Mouse (Mus musculus): ENCODE measurements around the gene Tagln3. TPM values are rescaled to one million over a fixed set of nuclear protein-coding genes. Genes with fewer than 3 reads are reported as not detected.

Tagln3 gene
- polyA plus RNA-seq, 1 experiment from 2014 or later, result 0.26 TPM

GRCm38 (mm10) chr16:45724742-45725102, 314 bp upstream of the Tagln3 start:
- Histone ChIP-seq H3K36me3 (ENCODE audit: control insufficient read depth, insufficient read depth) (no peaks in the 10 kb centered on the region), H3K4me2 (ENCODE audit: low read depth, low read length) (peak overlapping the region; percentile 61), H3K4me3 (ENCODE audit: low read depth, low read length) (peak overlapping the region; percentile 46), H3K27ac (ENCODE audit: low read length) (no peak overlapping the region), H3K9ac (ENCODE audit: low read depth, low read length) (no peak overlapping the region), H3K9me3 (replicated peaks; ENCODE audit: control insufficient read depth, low read length) (no peaks in the 10 kb centered on the region), H3K27me3 (ENCODE audit: control insufficient read depth, insufficient read depth, low read depth, low read length) (peaks cover 14% of the 10 kb centered on the region), H3K4me1 (ENCODE audit: control insufficient read depth, low read depth, low read length) (no peaks in the 10 kb centered on the region; the same call in 1 of the 2 replicates)
- ATAC-seq (ENCODE audit: low read depth), result no peak
- WGBS (ENCODE audit: insufficient replicate concordance), result 4% methylated on average over 10 of the region's 10 CpGs

DNA sequence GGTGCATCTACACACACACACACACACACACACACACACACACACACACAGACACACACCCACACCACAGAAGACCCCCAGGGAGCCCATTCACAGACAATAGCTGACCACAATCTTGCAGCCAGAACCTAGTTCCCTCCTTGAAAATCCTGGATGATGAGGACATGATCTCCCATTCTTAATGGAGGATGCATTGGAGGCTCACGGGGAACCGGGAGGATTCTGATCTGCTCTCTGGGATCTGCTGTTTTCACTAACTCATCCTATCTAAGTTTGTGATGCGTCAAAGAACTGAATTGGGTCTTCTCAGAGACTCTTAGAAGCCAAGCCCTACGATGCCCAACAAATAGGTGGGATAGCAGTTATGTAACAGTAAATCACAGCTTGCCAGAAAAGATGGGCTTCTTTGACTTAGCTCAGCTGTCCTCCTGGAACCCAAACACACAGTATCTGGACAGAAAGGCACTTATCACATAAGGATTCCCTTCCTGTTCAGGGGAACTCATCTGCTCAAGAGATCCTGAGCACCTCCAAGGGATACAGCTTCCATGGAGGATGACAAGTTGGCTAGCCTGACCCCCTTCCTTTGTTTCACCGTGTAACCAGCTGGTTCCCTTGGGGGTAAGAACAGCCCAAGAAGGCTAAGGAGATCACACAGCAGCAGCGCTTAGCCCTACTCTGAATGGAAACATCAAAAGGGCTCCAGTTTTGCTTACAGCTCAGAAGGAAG, 1.1 kb downstream of the Tagln3 start:
- no peaks in the 10 kb centered on the region; the same call in 1 of the 2 replicates for H3K4me1 ChIP-seq (ENCODE audit: control insufficient read depth, low read depth, low read length)
- 46% methylated on average over 6 of the region's 6 CpGs for WGBS (ENCODE audit: insufficient replicate concordance)
- H3K9me3 ChIP-seq (replicated peaks; ENCODE audit: control insufficient read depth, low read length), result no peaks in the 10 kb centered on the region
- no peak overlapping the region for H3K4me3 ChIP-seq (ENCODE audit: low read depth, low read length)
- peaks cover 14% of the 10 kb centered on the region for H3K27me3 ChIP-seq (ENCODE audit: control insufficient read depth, insufficient read depth, low read depth, low read length)
- H3K27ac ChIP-seq (ENCODE audit: low read length), result no peak overlapping the region
- no peaks in the 10 kb centered on the region for H3K36me3 ChIP-seq (ENCODE audit: control insufficient read depth, insufficient read depth)
- H3K9ac ChIP-seq (ENCODE audit: low read depth, low read length), result no peak overlapping the region
- H3K4me2 ChIP-seq (ENCODE audit: low read depth, low read length), result no peak overlapping the region
- no peak for ATAC-seq (ENCODE audit: low read depth)

GRCm38 (mm10) chr16:45722460-45722951, 1.9 kb downstream of the Tagln3 start:
- no peaks in the 10 kb centered on the region for H3K9me3 ChIP-seq (replicated peaks; ENCODE audit: control insufficient read depth, low read length)
- H3K27ac ChIP-seq (ENCODE audit: low read length), result no peak overlapping the region
- H3K4me3 ChIP-seq (ENCODE audit: low read depth, low read length), result no peak overlapping the region
- no peaks in the 10 kb centered on the region; the same call in 1 of the 2 replicates for H3K4me1 ChIP-seq (ENCODE audit: control insufficient read depth, low read depth, low read length)
- WGBS (ENCODE audit: insufficient replicate concordance), result 51% methylated on average over 3 of the region's 3 CpGs
- no peaks in the 10 kb centered on the region for H3K36me3 ChIP-seq (ENCODE audit: control insufficient read depth, insufficient read depth)
- no peak overlapping the region for H3K9ac ChIP-seq (ENCODE audit: low read depth, low read length)
- H3K27me3 ChIP-seq (ENCODE audit: control insufficient read depth, insufficient read depth, low read depth, low read length), result peaks cover 14% of the 10 kb centered on the region
- no peak for ATAC-seq (ENCODE audit: low read depth)
- no peak overlapping the region for H3K4me2 ChIP-seq (ENCODE audit: low read depth, low read length)

DNA sequence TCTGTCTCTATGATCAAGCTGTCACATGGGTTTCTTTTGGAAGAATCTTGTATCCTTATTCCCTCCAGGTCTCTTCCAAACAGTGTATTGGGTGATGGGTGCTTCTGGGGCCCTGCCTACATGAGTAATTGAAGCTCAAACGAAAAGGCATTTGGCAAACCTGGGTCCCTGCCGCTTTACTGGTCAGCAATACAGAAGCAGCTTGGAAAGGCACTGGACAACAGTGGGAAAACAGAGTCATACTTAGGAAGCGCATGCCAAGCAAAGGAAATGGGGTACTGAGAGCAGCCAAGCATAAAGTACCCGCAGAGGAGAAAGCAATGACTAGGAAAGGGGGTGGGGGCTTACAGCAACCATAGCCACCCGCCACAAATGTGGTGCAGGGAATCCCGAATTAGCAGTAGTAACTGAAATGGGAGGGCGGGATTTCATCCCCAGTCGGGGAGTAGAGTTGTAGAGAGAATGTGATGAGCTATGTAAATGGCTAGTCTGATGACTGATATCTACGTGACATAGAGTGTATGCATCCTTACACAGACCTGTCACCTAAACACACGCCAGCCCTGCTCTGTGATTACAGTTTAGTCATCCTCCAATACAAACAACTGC, 4.3 kb downstream of the Tagln3 start:
- peaks cover 14% of the 10 kb centered on the region for H3K27me3 ChIP-seq (ENCODE audit: control insufficient read depth, insufficient read depth, low read depth, low read length)
- H3K9ac ChIP-seq (ENCODE audit: low read depth, low read length), result no peak overlapping the region
- no peaks in the 10 kb centered on the region for H3K36me3 ChIP-seq (ENCODE audit: control insufficient read depth, insufficient read depth)
- H3K27ac ChIP-seq (ENCODE audit: low read length), result no peak overlapping the region
- H3K4me3 ChIP-seq (ENCODE audit: low read depth, low read length), result no peak overlapping the region
- ATAC-seq (ENCODE audit: low read depth), result no peak
- WGBS (ENCODE audit: insufficient replicate concordance), result 60% methylated on average over 10 of the region's 10 CpGs
- no peaks in the 10 kb centered on the region for H3K9me3 ChIP-seq (replicated peaks; ENCODE audit: control insufficient read depth, low read length)
- H3K4me2 ChIP-seq (ENCODE audit: low read depth, low read length), result no peak overlapping the region
- no peaks in the 10 kb centered on the region; the same call in 1 of the 2 replicates for H3K4me1 ChIP-seq (ENCODE audit: control insufficient read depth, low read depth, low read length)

- Histone ChIP-seq H3K9ac (ENCODE audit: low read depth, low read length) (no peak overlapping the region), H3K4me3 (ENCODE audit: low read depth, low read length) (no peak overlapping the region), H3K4me2 (ENCODE audit: low read depth, low read length) (no peak overlapping the region), H3K27me3 (ENCODE audit: control insufficient read depth, insufficient read depth, low read depth, low read length) (no peaks in the 10 kb centered on the region), H3K9me3 (replicated peaks; ENCODE audit: control insufficient read depth, low read length) (no peaks in the 10 kb centered on the region), H3K27ac (ENCODE audit: low read length) (no peak overlapping the region), H3K36me3 (ENCODE audit: control insufficient read depth, insufficient read depth) (no peaks in the 10 kb centered on the region), H3K4me1 (ENCODE audit: control insufficient read depth, low read depth, low read length) (no peaks in the 10 kb centered on the region)
- 71% methylated on average over 4 of the region's 4 CpGs for WGBS (ENCODE audit: insufficient replicate concordance)
- ATAC-seq (ENCODE audit: low read depth), result no peak
Measured at GRCm38 (mm10) chr16:45718296-45718695, 6.1 kb downstream of the Tagln3 start.

- H3K4me2 ChIP-seq (ENCODE audit: low read depth, low read length), result no peak overlapping the region
- H3K9me3 ChIP-seq (replicated peaks; ENCODE audit: control insufficient read depth, low read length), result no peaks in the 10 kb centered on the region
- H3K4me3 ChIP-seq (ENCODE audit: low read depth, low read length), result no peak overlapping the region
- no peaks in the 10 kb centered on the region for H3K27me3 ChIP-seq (ENCODE audit: control insufficient read depth, insufficient read depth, low read depth, low read length)
- no peak overlapping the region for H3K9ac ChIP-seq (ENCODE audit: low read depth, low read length)
- WGBS (ENCODE audit: insufficient replicate concordance), result 52% methylated on average over 5 of the region's 5 CpGs
- H3K36me3 ChIP-seq (ENCODE audit: control insufficient read depth, insufficient read depth), result no peaks in the 10 kb centered on the region
- H3K4me1 ChIP-seq (ENCODE audit: control insufficient read depth, low read depth, low read length), result no peaks in the 10 kb centered on the region
- H3K27ac ChIP-seq (ENCODE audit: low read length), result no peak overlapping the region
- no peak for ATAC-seq (ENCODE audit: low read depth)
Measured at GRCm38 (mm10) chr16:45714489-45715150, 9.8 kb downstream of the Tagln3 start.

DNA sequence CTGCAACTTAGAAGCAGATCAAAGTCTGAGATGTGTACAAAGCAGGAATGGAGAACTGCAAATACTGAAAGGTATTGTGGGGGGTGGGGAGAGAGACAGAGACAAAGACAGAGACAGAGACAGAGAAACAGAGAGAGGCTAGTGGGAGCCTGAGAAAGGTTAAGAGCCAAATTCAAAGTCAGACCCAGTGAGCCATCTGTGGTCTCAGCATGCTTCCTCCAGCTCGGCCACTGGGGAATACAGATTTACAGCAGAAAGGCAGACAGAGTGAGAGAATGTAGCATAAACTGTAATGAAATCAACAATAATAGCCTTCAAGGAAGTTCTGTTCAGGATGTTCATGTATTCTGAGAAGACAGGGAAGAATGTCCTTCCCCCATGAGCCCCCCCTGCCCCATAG, 10.5 kb downstream of the Tagln3 start:
- Histone ChIP-seq H3K9me3 (replicated peaks; ENCODE audit: control insufficient read depth, low read length) (no peaks in the 10 kb centered on the region), H3K4me1 (ENCODE audit: control insufficient read depth, low read depth, low read length) (no peaks in the 10 kb centered on the region), H3K9ac (ENCODE audit: low read depth, low read length) (no peak overlapping the region), H3K4me2 (ENCODE audit: low read depth, low read length) (no peak overlapping the region), H3K27ac (ENCODE audit: low read length) (no peak overlapping the region), H3K36me3 (ENCODE audit: control insufficient read depth, insufficient read depth) (no peaks in the 10 kb centered on the region), H3K27me3 (ENCODE audit: control insufficient read depth, insufficient read depth, low read depth, low read length) (no peaks in the 10 kb centered on the region), H3K4me3 (ENCODE audit: low read depth, low read length) (no peak overlapping the region)
- 45% methylated on average over 1 of the region's 1 CpGs for WGBS (ENCODE audit: insufficient replicate concordance)
- ATAC-seq (ENCODE audit: low read depth), result no peak

DNA sequence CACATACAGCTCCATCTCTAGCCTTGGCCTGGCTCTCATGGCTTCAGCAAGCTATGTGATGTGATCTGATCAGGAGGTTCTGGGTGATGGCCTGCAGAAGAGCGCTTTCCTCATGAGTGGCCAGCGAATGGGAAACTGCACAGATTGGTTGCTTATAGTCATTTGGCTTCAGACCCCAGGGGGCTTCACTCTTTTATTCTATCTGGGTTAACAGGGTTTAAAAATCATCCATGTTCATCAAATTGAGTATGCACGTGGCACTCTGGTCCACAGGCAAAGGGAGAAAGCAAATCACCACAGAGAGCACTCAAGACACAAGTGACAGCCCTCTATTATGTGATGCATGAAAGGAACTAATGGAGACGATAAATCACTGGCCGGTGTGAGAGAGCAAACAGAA, 11.1 kb downstream of the Tagln3 start:
- no peak overlapping the region for H3K27ac ChIP-seq (ENCODE audit: low read length)
- WGBS (ENCODE audit: insufficient replicate concordance), result 70% methylated on average over 5 of the region's 5 CpGs
- no peaks in the 10 kb centered on the region for H3K9me3 ChIP-seq (replicated peaks; ENCODE audit: control insufficient read depth, low read length)
- H3K27me3 ChIP-seq (ENCODE audit: control insufficient read depth, insufficient read depth, low read depth, low read length), result no peaks in the 10 kb centered on the region
- H3K9ac ChIP-seq (ENCODE audit: low read depth, low read length), result no peak overlapping the region
- no peak overlapping the region for H3K4me2 ChIP-seq (ENCODE audit: low read depth, low read length)
- no peak for ATAC-seq (ENCODE audit: low read depth)
- no peak overlapping the region for H3K4me3 ChIP-seq (ENCODE audit: low read depth, low read length)
- no peaks in the 10 kb centered on the region for H3K36me3 ChIP-seq (ENCODE audit: control insufficient read depth, insufficient read depth)
- H3K4me1 ChIP-seq (ENCODE audit: control insufficient read depth, low read depth, low read length), result no peaks in the 10 kb centered on the region

DNA sequence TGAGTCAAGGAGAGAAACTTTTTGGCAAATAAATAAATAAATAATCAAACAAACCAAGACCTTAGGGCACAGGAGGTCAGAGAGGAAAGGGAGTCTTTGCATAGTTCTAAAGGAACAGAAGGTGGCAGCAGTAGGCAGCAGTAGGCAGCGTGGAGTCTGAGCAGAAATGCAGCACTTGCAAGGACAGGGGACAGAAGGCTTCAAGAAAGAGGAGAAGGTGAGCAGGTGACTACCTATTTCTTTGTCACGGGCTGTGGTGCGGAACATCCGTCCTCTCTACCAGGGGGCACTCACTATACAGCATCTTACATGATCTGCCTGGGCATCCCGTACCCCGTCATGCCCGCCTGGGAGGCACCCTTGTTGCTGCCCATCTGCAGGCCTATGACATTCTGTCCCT, 13.1 kb downstream of the Tagln3 start:
- H3K9me3 ChIP-seq (replicated peaks; ENCODE audit: control insufficient read depth, low read length), result no peaks in the 10 kb centered on the region
- H3K27ac ChIP-seq (ENCODE audit: low read length), result no peak overlapping the region
- no peaks in the 10 kb centered on the region for H3K4me1 ChIP-seq (ENCODE audit: control insufficient read depth, low read depth, low read length)
- 52% methylated on average over 7 of the region's 7 CpGs for WGBS (ENCODE audit: insufficient replicate concordance)
- no peaks in the 10 kb centered on the region for H3K27me3 ChIP-seq (ENCODE audit: control insufficient read depth, insufficient read depth, low read depth, low read length)
- ATAC-seq (ENCODE audit: low read depth), result no peak
- H3K4me3 ChIP-seq (ENCODE audit: low read depth, low read length), result no peak overlapping the region
- no peak overlapping the region for H3K9ac ChIP-seq (ENCODE audit: low read depth, low read length)
- H3K4me2 ChIP-seq (ENCODE audit: low read depth, low read length), result no peak overlapping the region
- no peaks in the 10 kb centered on the region for H3K36me3 ChIP-seq (ENCODE audit: control insufficient read depth, insufficient read depth)
